Mouse (Mus musculus) bone marrow, adult 2 months (tissue): ENCODE measurements around the gene Poglut1.

Source experiments
- CTCF ChIP-seq: fragments of 200-500 bp; IDR thresholded peaks from 2 replicates; pipeline ENCODE4 v1.5.1; 2011; ENCODE audit warnings: low read length, control low read depth; ENCODE audit not compliant: control insufficient read depth, insufficient read depth
- POLR2A ChIP-seq: fragments of 200-500 bp; IDR thresholded peaks from 2 replicates; pipeline ENCODE4 v1.6.1; 2011; ENCODE audit warnings: low read depth, mild to moderate bottlenecking, control low read depth, low read length, borderline replicate concordance; ENCODE audit not compliant: control insufficient read depth

- TF ChIP-seq CTCF (no peak), POLR2A (no peak)
Measured at GRCm38 (mm10) chr16:38526264-38526663, 23.8 kb downstream of the Poglut1 start.
